Mouse (Mus musculus): ENCODE measurements around the gene Gm12248. TPM values are rescaled to one million over a fixed set of nuclear protein-coding genes. Genes with fewer than 3 reads are reported as not detected.

The Gm12248 gene
- total and polyA plus RNA-seq, 2 experiments from 2014 or later = not detected

DNA sequence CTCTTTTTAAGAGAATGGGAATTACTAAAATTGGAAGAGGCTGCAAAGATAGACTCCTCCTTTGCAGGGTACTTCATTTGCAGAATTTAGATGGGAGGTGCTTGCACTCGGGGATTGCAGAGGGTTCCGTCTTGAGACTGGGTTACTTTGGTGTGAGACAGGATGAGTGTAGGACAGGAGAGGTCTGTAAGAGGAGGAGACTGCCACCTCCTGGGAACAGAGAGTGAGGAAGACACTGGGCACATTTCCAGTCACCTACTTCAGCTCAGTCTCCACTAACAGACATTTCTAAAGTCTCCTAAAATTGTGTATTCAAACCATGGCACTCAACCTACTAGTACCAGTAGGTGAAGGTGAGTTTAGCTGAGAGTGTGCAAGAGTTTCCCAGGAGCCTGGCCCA, 74.6 kb downstream of the Gm12248 start:
- Histone ChIP-seq H3K4me1 (ENCODE audit: insufficient read depth) (no peaks in the 10 kb centered on the region; the same call in 1 of the 2 replicates), H3K4me3 (ENCODE audit: low read depth, low read length) (no peak overlapping the region), H3K9me3 (ENCODE audit: low read length) (no peaks in the 10 kb centered on the region), H3K4me2 (ENCODE audit: low read depth) (no peak overlapping the region), H3K9ac (no peak overlapping the region), H3K27me3 (ENCODE audit: insufficient read depth, low read length) (no peaks in the 10 kb centered on the region), H3K36me3 (ENCODE audit: insufficient read depth) (no peaks in the 10 kb centered on the region), H3K27ac (ENCODE audit: low read depth, low read length) (no peak overlapping the region)
- ATAC-seq (no peak), DNase-seq (no peak)
- 87% methylated on average over 2 of the region's 2 CpGs for WGBS
- TF ChIP-seq CTCF (IDR thresholded peaks at IDR 0.05; ENCODE audit: low read depth) = peak; percentile 18; the same call in 1 of the 2 replicates

DNA sequence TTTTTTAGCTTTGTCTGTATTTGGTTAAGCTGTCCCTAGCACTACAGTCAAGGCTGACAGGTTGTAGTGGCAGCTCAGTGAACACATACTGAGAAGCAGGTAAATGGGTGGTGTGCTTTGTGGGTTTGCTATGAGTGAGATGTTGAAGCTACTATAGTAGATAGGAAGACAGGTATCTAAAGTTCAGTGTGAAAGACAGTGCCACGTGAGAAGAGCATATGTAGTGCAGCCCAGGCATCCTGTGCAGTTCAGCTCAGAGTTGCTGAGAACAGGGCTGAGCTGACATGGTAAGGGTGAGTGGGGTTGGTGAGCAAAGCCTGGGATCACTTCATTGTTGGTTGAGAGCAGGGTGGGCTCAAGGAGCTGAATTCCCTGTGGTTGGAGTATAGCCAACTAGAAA, 75.5 kb downstream of the Gm12248 start:
- no peaks in the 10 kb centered on the region for H3K27me3 ChIP-seq (ENCODE audit: insufficient read depth, low read length)
- no peaks in the 10 kb centered on the region; the same call in 1 of the 2 replicates for H3K4me1 ChIP-seq (ENCODE audit: insufficient read depth)
- no peaks in the 10 kb centered on the region for H3K9me3 ChIP-seq (ENCODE audit: low read length)
- 71% methylated on average over 1 of the region's 1 CpGs for WGBS
- no peak overlapping the region for H3K9ac ChIP-seq
- no peaks in the 10 kb centered on the region for H3K36me3 ChIP-seq (ENCODE audit: insufficient read depth)
- ATAC-seq (no peak), DNase-seq (no peak)
- H3K4me2 ChIP-seq (ENCODE audit: low read depth) = no peak overlapping the region
- H3K4me3 ChIP-seq (ENCODE audit: low read depth, low read length) = no peak overlapping the region
- no peak overlapping the region for H3K27ac ChIP-seq (ENCODE audit: low read depth, low read length)
- no peak for TF ChIP-seq CTCF (IDR thresholded peaks at IDR 0.05; ENCODE audit: low read depth)

DNA sequence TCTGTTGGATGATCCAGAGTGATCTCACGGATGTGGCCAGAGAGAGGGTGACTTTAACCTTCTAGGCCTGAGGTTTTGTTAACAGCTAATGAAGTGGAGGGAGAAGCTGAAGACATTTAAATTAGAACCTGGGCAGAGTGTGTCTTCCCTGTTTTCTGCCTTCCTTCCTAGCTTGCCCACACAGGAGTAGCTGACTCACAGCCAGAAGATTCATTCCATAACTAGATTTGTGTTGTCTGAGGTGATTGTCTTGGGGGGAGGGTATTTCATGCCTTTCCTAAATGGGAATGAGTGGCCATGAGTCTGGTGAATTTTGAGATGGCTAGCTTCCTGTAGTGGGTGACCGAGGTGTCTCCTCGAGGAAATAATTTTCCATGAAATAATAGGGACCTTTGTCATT, 76.6 kb downstream of the Gm12248 start:
- no peak for TF ChIP-seq CTCF (IDR thresholded peaks at IDR 0.05; ENCODE audit: low read depth)
- Histone ChIP-seq H3K4me2 (ENCODE audit: low read depth) (no peak overlapping the region), H3K9me3 (ENCODE audit: low read length) (no peaks in the 10 kb centered on the region), H3K4me1 (ENCODE audit: insufficient read depth) (peaks cover 3% of the 10 kb centered on the region), H3K9ac (no peak overlapping the region), H3K4me3 (ENCODE audit: low read depth, low read length) (no peak overlapping the region), H3K27ac (ENCODE audit: low read depth, low read length) (no peak overlapping the region), H3K36me3 (ENCODE audit: insufficient read depth) (no peaks in the 10 kb centered on the region), H3K27me3 (ENCODE audit: insufficient read depth, low read length) (no peaks in the 10 kb centered on the region)
- 68% methylated on average over 3 of the region's 3 CpGs for WGBS
- no peak for ATAC-seq
- DNase-seq = no peak

DNA sequence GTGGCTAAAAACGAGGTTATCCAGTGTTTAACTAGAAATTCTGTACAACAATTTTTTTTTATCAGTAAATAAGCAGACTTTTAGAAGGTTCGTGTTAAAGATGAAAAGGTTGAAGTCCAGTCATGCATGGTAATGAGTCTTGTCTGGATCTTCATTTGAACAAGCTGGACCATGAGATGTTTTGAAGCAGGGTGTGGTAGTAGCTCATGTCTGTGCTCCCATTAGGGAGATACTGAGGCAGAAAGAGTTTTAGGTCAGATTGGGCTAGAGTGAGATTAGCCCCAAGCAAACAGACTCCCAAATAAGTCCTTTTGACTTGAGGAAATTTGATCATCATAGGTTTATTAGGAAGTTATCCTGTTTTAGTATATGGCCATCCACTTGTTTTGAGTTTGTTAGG, 77.6 kb downstream of the Gm12248 start:
- H3K9ac ChIP-seq = no peak overlapping the region
- no peak overlapping the region for H3K27ac ChIP-seq (ENCODE audit: low read depth, low read length)
- no peak for DNase-seq
- H3K4me3 ChIP-seq (ENCODE audit: low read depth, low read length) = no peak overlapping the region
- peaks cover 9% of the 10 kb centered on the region for H3K4me1 ChIP-seq (ENCODE audit: insufficient read depth)
- TF ChIP-seq CTCF (IDR thresholded peaks at IDR 0.05; ENCODE audit: low read depth) = no peak
- 69% methylated on average over 2 of the region's 2 CpGs for WGBS
- H3K36me3 ChIP-seq (ENCODE audit: insufficient read depth) = no peaks in the 10 kb centered on the region
- no peak overlapping the region for H3K4me2 ChIP-seq (ENCODE audit: low read depth)
- no peaks in the 10 kb centered on the region for H3K27me3 ChIP-seq (ENCODE audit: insufficient read depth, low read length)
- no peak for ATAC-seq
- no peaks in the 10 kb centered on the region for H3K9me3 ChIP-seq (ENCODE audit: low read length)

DNA sequence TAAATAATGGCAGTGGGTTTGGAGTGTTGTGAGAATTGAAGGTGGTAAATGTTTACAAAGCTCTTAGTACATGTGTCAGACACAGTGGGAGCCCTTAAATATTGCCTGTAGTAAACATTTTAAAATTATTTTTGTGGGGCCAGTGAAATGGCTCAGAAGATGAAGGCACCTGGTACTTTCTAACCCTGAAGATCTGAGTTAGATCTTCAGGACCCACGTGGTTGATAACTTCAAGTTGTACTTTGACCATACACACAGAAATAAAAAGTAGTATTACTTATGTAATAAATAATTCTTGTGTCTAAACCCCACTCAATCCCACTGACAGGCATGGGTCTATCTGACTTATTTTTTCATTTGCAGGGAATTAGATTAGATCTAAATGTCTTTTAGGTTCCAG, 78.3 kb downstream of the Gm12248 start:
- no peaks in the 10 kb centered on the region for H3K9me3 ChIP-seq (ENCODE audit: low read length)
- no peak for TF ChIP-seq CTCF (IDR thresholded peaks at IDR 0.05; ENCODE audit: low read depth)
- H3K27ac ChIP-seq (ENCODE audit: low read depth, low read length) = no peak overlapping the region
- no peak overlapping the region for H3K4me3 ChIP-seq (ENCODE audit: low read depth, low read length)
- ATAC-seq (no peak), DNase-seq (no peak)
- no peak overlapping the region for H3K9ac ChIP-seq
- H3K4me1 ChIP-seq (ENCODE audit: insufficient read depth) = peaks cover 9% of the 10 kb centered on the region
- no peaks in the 10 kb centered on the region for H3K27me3 ChIP-seq (ENCODE audit: insufficient read depth, low read length)
- WGBS = 88% methylated on average over 1 of the region's 1 CpGs
- no peak overlapping the region for H3K4me2 ChIP-seq (ENCODE audit: low read depth)
- H3K36me3 ChIP-seq (ENCODE audit: insufficient read depth) = no peaks in the 10 kb centered on the region

Other genes starting within 250 kb of the Gm12248 start
- gene Larp1, start 84.1 kb downstream of the Gm12248 start, total RNA-seq (2014; rRNA removed) = 33.0 and 43.9 TPM in 2 replicates
- gene Larp1, start 84.1 kb downstream of the Gm12248 start, polyA plus RNA-seq (2015; fragmentation: Nextera tagmentation; extraction: Ambion mirVana) = 7.6 and 13.3 TPM in 2 replicates
- 100 and 121 TPM in 2 replicates for gene Cnot8, start 11.0 kb upstream of the Gm12248 start, total RNA-seq (2014; rRNA removed)
- gene Cnot8, start 11.0 kb upstream of the Gm12248 start, polyA plus RNA-seq (2015; fragmentation: Nextera tagmentation; extraction: Ambion mirVana) = 107 and 114 TPM in 2 replicates
- 18.4 and 19.2 TPM in 2 replicates for gene Gemin5, start 75.4 kb upstream of the Gm12248 start, total RNA-seq (2014; rRNA removed)
- gene Gemin5, start 75.4 kb upstream of the Gm12248 start, polyA plus RNA-seq (2015; fragmentation: Nextera tagmentation; extraction: Ambion mirVana) = 6.2 and 9.1 TPM in 2 replicates
- gene Mrpl22, start 78.5 kb upstream of the Gm12248 start, total RNA-seq (2014; rRNA removed) = 39.4 and 70.9 TPM in 2 replicates
- 107 TPM in 2 replicates for gene Mrpl22, start 78.5 kb upstream of the Gm12248 start, polyA plus RNA-seq (2015; fragmentation: Nextera tagmentation; extraction: Ambion mirVana)
- gene Igtp, start 106.4 kb upstream of the Gm12248 start, total RNA-seq (2014; rRNA removed) = 1.1 and 1.8 TPM in 2 replicates
- gene Igtp, start 106.4 kb upstream of the Gm12248 start, polyA plus RNA-seq (2015; fragmentation: Nextera tagmentation; extraction: Ambion mirVana) = 1.7 and 2.6 TPM in 2 replicates
- gene Irgm2, start 106.5 kb upstream of the Gm12248 start, total RNA-seq (2014; rRNA removed) = 1.2 and 2.3 TPM in 2 replicates
- 0.64 and 0.70 TPM in 2 replicates for gene Irgm2, start 106.5 kb upstream of the Gm12248 start, polyA plus RNA-seq (2015; fragmentation: Nextera tagmentation; extraction: Ambion mirVana)
- not detected in 2 replicates for gene 4930438A08Rik, start 181.7 kb upstream of the Gm12248 start, total RNA-seq (2014; rRNA removed)
- 0.10 TPM in 1 of 2 replicates, not detected in the other for gene 4930438A08Rik, start 181.7 kb upstream of the Gm12248 start, polyA plus RNA-seq (2015; fragmentation: Nextera tagmentation; extraction: Ambion mirVana)
- gene Zfp692, start 213.9 kb upstream of the Gm12248 start, total RNA-seq (2014; rRNA removed) = 25.6 and 30.0 TPM in 2 replicates
- 14.8 and 17.7 TPM in 2 replicates for gene Zfp692, start 213.9 kb upstream of the Gm12248 start, polyA plus RNA-seq (2015; fragmentation: Nextera tagmentation; extraction: Ambion mirVana)
- 41.5 and 41.7 TPM in 2 replicates for gene Zfp672, start 237.2 kb upstream of the Gm12248 start, total RNA-seq (2014; rRNA removed)
- 38.8 and 41.2 TPM in 2 replicates for gene Zfp672, start 237.2 kb upstream of the Gm12248 start, polyA plus RNA-seq (2015; fragmentation: Nextera tagmentation; extraction: Ambion mirVana)
- gene Sh3bp5l, start 237.6 kb upstream of the Gm12248 start, total RNA-seq (2014; rRNA removed) = 43.1 and 44.3 TPM in 2 replicates
- gene Sh3bp5l, start 237.6 kb upstream of the Gm12248 start, polyA plus RNA-seq (2015; fragmentation: Nextera tagmentation; extraction: Ambion mirVana) = 35.8 and 44.9 TPM in 2 replicates

All from forebrain, postnatal 0 days (tissue).